Mouse (Mus musculus) hindbrain, postnatal 0 days (tissue): ENCODE data around the gene Bcap31. TPM values are rescaled to one million over a fixed set of nuclear protein-coding genes. Genes with fewer than 3 reads are reported as not detected.

Source experiments
- ATAC-seq: fragments of 200-750 bp; cut with Nextera tagmentation; 2 replicates; pipeline ENCODE4 v1.8.0; 2017; ENCODE audit warnings: mild to moderate bottlenecking, moderate TSS enrichment, moderate library complexity
- DNase-seq: peaks from one replicate; pipeline ENCODE4 v3.0.0-alpha.2; 2015; ENCODE audit warnings: low spot score
- H3K27ac ChIP-seq: fragments of 300-500 bp; sonication (generic); 2 replicates; pipeline ENCODE4 v1.5.1; 2014; ENCODE audit warnings: mild to moderate bottlenecking
- H3K27me3 ChIP-seq: fragments of 300-500 bp; sonication (generic); 2 replicates; pipeline ENCODE4 v1.6.1; 2014; ENCODE audit warnings: low read length, mixed read lengths; ENCODE audit not compliant: insufficient read depth
- H3K36me3 ChIP-seq: fragments of 300-500 bp; sonication (generic); 2 replicates; pipeline ENCODE4 v1.6.1; 2014; ENCODE audit warnings: low read length, mixed read lengths; ENCODE audit not compliant: insufficient read depth
- H3K4me1 ChIP-seq: fragments of 300-500 bp; sonication (generic); 2 replicates; pipeline ENCODE4 v1.6.1; 2014; ENCODE audit warnings: antibody characterized with exemption, low read length, mixed read lengths; ENCODE audit not compliant: insufficient read depth
- H3K4me2 ChIP-seq: fragments of 300-500 bp; sonication (generic); 2 replicates; pipeline ENCODE4 v1.6.1; 2014; ENCODE audit warnings: low read depth, mild to moderate bottlenecking, low read length, moderate library complexity, mixed read lengths
- H3K4me3 ChIP-seq: fragments of 300-500 bp; sonication (generic); 2 replicates; pipeline ENCODE4 v1.5.1; 2014; ENCODE audit warnings: low read length
- H3K9ac ChIP-seq: fragments of 300-500 bp; sonication (generic); replicated peaks from 2 replicates; pipeline ENCODE4 v1.6.1; 2014; ENCODE audit warnings: mild to moderate bottlenecking, low read length, moderate library complexity, mixed read lengths
- H3K9me3 ChIP-seq: fragments of 300-500 bp; sonication (generic); 2 replicates; pipeline ENCODE4 v1.6.1; 2016; ENCODE audit warnings: low read length, mixed read lengths
- CTCF ChIP-seq: IDR thresholded peaks from 2 replicates; pipeline ENCODE4 v1.5.1; 2016; ENCODE audit warnings: antibody characterized with exemption, control low read depth, low read depth
- WGBS: fragments of 180-500 bp; shearing (Covaris S2); extraction: QIAGEN DNeasy Blood & Tissue Kit; methylation state at CpG from one replicate; pipeline ENCODE4 v1.1.7; 2014; 5-methylcytosine and 5-hydroxymethylcytosine counted together
- polyA plus RNA-seq: library from polyadenylated mRNA; unstranded; fragments of >200 nt; fragmentation: Nextera tagmentation; extraction: Ambion mirVana; gene quantifications from 2 replicates; pipeline ENCODE4 v1.2.1, GENCODE M21; 2015
- total RNA-seq: library from RNA; depleted of rRNA; stranded (reverse); fragments of >200 nt; gene quantifications from 2 replicates; pipeline ENCODE4 v1.2.3, GENCODE M21; 2014

Gene Bcap31
- total and polyA plus RNA-seq, 2 experiments from 2014 or later: 50.1 to 150 TPM

GRCm38 (mm10) chrX:73739151-73739550 lies 23.2 kb upstream of the Bcap31 start:
- DNase-seq (no peak), ATAC-seq (no peak)
- Histone ChIP-seq H3K9ac (no peak overlapping the region), H3K27me3 (no peaks in the 10 kb centered on the region), H3K9me3 (no peaks in the 10 kb centered on the region), H3K27ac (no peak overlapping the region), H3K4me3 (no peak overlapping the region), H3K4me2 (no peak overlapping the region), H3K36me3 (no peaks in the 10 kb centered on the region), H3K4me1 (no peaks in the 10 kb centered on the region)
- TF ChIP-seq CTCF: no peak
- WGBS: 64% methylated on average over 5 of the region's 5 CpGs

GRCm38 (mm10) chrX:73738155-73738554 lies 22.2 kb upstream of the Bcap31 start:
- peak; percentile 35; the same call in 1 of the 2 replicates for ATAC-seq
- peak; percentile 34; the same call in 1 of the 2 replicates for TF ChIP-seq CTCF
- Histone ChIP-seq H3K4me3 (no peak overlapping the region), H3K4me2 (no peak overlapping the region), H3K27me3 (no peaks in the 10 kb centered on the region), H3K36me3 (no peaks in the 10 kb centered on the region), H3K9ac (no peak overlapping the region), H3K9me3 (no peaks in the 10 kb centered on the region), H3K27ac (no peak overlapping the region), H3K4me1 (no peaks in the 10 kb centered on the region)
- WGBS: 50% methylated on average over 1 of the region's 1 CpGs
- no peak for DNase-seq

- H3K9ac ChIP-seq: no peak overlapping the region
- TF ChIP-seq CTCF: no peak
- no peak overlapping the region for H3K4me3 ChIP-seq
- no peak overlapping the region for H3K27ac ChIP-seq
- no peak for ATAC-seq
- no peaks in the 10 kb centered on the region for H3K36me3 ChIP-seq
- H3K4me2 ChIP-seq: no peak overlapping the region
- H3K27me3 ChIP-seq: no peaks in the 10 kb centered on the region
- no peak for DNase-seq
- no peaks in the 10 kb centered on the region for H3K4me1 ChIP-seq
- 63% methylated on average over 1 of the region's 1 CpGs for WGBS
- H3K9me3 ChIP-seq: no peaks in the 10 kb centered on the region
Observed at GRCm38 (mm10) chrX:73730908-73731307, 14.9 kb upstream of the Bcap31 start.

- no peaks in the 10 kb centered on the region for H3K9me3 ChIP-seq
- H3K4me3 ChIP-seq: no peak overlapping the region
- TF ChIP-seq CTCF: no peak
- DNase-seq (peak; percentile 3), ATAC-seq (no peak)
- no peak overlapping the region for H3K27ac ChIP-seq
- H3K9ac ChIP-seq: no peak overlapping the region
- H3K4me1 ChIP-seq: no peaks in the 10 kb centered on the region
- no peaks in the 10 kb centered on the region for H3K36me3 ChIP-seq
- H3K27me3 ChIP-seq: no peaks in the 10 kb centered on the region
- H3K4me2 ChIP-seq: peak overlapping the region; percentile 21; the same call in 1 of the 2 replicates
- WGBS: 43% methylated on average over 5 of the region's 5 CpGs
Observed at GRCm38 (mm10) chrX:73718686-73719362, 2.8 kb upstream of the Bcap31 start.

GRCm38 (mm10) chrX:73718271-73718670 lies 2.3 kb upstream of the Bcap31 start:
- Histone ChIP-seq H3K9ac (no peak overlapping the region), H3K27me3 (no peaks in the 10 kb centered on the region), H3K4me3 (no peak overlapping the region), H3K4me1 (no peaks in the 10 kb centered on the region), H3K4me2 (peak overlapping the region; percentile 21; the same call in 1 of the 2 replicates), H3K36me3 (no peaks in the 10 kb centered on the region), H3K27ac (no peak overlapping the region), H3K9me3 (no peaks in the 10 kb centered on the region)
- ATAC-seq (no peak), DNase-seq (no peak)
- TF ChIP-seq CTCF: no peak
- 51% methylated on average over 3 of the region's 3 CpGs for WGBS

- Histone ChIP-seq H3K36me3 (no peaks in the 10 kb centered on the region), H3K27me3 (no peaks in the 10 kb centered on the region), H3K4me2 (peak overlapping the region; percentile 60), H3K9ac (peak overlapping the region; percentile 51; the same call in 1 of the 2 replicates), H3K4me1 (no peaks in the 10 kb centered on the region), H3K27ac (peak overlapping the region; percentile 74; the same call in 1 of the 2 replicates), H3K9me3 (no peaks in the 10 kb centered on the region), H3K4me3 (no peak overlapping the region)
- WGBS: 66% methylated on average over 11 of the region's 11 CpGs
- ATAC-seq (no peak), DNase-seq (no peak)
- TF ChIP-seq CTCF: no peak
Observed at GRCm38 (mm10) chrX:73717667-73718066, 1.7 kb upstream of the Bcap31 start.
